In genomic region chr11:11667254-11667921, GRCm38 (mm10) we compare ENCODE assay signal across 21 mouse cellular contexts. TPM values are rescaled to one million over a fixed set of nuclear protein-coding genes. Genes with fewer than 3 reads are reported as not detected.
A peak's percentile ranks its signal among the peaks of the same experiment; 100 is the strongest.
DNase-seq lines count a peak whose midpoint lies in the region; ATAC-seq and TF ChIP-seq lines count a peak whose summit lies in the region.
"Had no signal": no experiment of that assay in that cellular context is flagged by ENCODE, and none has a peak within 500 bp of the region (broad histone marks: within the 10 kb centered on the region; RNA-seq: fewer than 3 reads in every experiment).

No protein-coding gene starts in this region.

- no peak for DNase-seq in liver, embryonic 13.5 days
- no peak for DNase-seq in liver
- DNase-seq in B cell, adult 2 months: peak; percentile 41 to 48
- DNase-seq in yolk sac, embryonic 10.5 days (ENCODE audit: low spot score): no peak
- no peak for DNase-seq in kidney, adult 2 months
- DNase-seq: adrenal gland, postnatal 25 days; gastrocnemius, postnatal 36 days; kidney, postnatal 10 days; lung, postnatal 14 days had no signal

- WGBS in liver, embryonic 13.5 days (ENCODE audit: insufficient replicate concordance): 57% methylated on average over 4 of the region's 4 CpGs
- WGBS in kidney, adult 2 months: 87% methylated on average over 4 of the region's 4 CpGs

- no peaks in the 10 kb centered on the region for H3K36me3 ChIP-seq in liver, embryonic 13.5 days
- H3K36me3 ChIP-seq in kidney, adult 2 months (ENCODE audit: control insufficient read depth, insufficient read depth, low read length): no peaks in the 10 kb centered on the region
- H3K36me3 ChIP-seq: heart, embryonic 12.5 days; hindbrain, embryonic 13.5 days; limb, embryonic 15.5 days; midbrain, embryonic 12.5 days had no signal

- no peaks in the 10 kb centered on the region for H3K27me3 ChIP-seq in liver, embryonic 13.5 days
- H3K27me3 ChIP-seq in kidney, adult 2 months (replicated peaks; ENCODE audit: control insufficient read depth, insufficient read depth, low read length): no peaks in the 10 kb centered on the region
- H3K27me3 ChIP-seq: heart, embryonic 12.5 days; hindbrain, embryonic 13.5 days; limb, embryonic 15.5 days; midbrain, embryonic 12.5 days had no signal

- H3K4me2 ChIP-seq in liver, embryonic 13.5 days: no peak overlapping the region
- H3K4me2 ChIP-seq: heart, embryonic 12.5 days; hindbrain, embryonic 13.5 days; limb, embryonic 15.5 days; midbrain, embryonic 12.5 days had no signal

- H3K9me3 ChIP-seq in liver, embryonic 13.5 days (replicated peaks): no peaks in the 10 kb centered on the region
- H3K9me3 ChIP-seq: heart, embryonic 12.5 days; hindbrain, embryonic 13.5 days; limb, embryonic 15.5 days; midbrain, embryonic 12.5 days had no signal

- ATAC-seq in liver, embryonic 13.5 days (ENCODE audit: low read depth): no peak
- ATAC-seq in common myeloid progenitor, adult 5-6 weeks (replicated peaks; ENCODE audit: low read depth, poor library complexity, severe bottlenecking): peak; percentile 75
- ATAC-seq in megakaryocyte progenitor cell, adult 5-6 weeks (replicated peaks; ENCODE audit: poor library complexity): peak; percentile 67
- ATAC-seq: intestine, postnatal 0 days had no signal

- H3K27ac ChIP-seq in liver, embryonic 13.5 days: 0 out of 2 replicates have a peak overlapping the region, but pooled peaks have one; percentile 13
- H3K27ac ChIP-seq in kidney, adult 2 months (ENCODE audit: insufficient read depth, low read depth, low read length): no peak overlapping the region
- H3K27ac ChIP-seq: hindbrain, embryonic 13.5 days; limb, embryonic 15.5 days; midbrain, embryonic 12.5 days had no signal

- H3K4me3 ChIP-seq in liver, embryonic 13.5 days (replicated peaks): no peak overlapping the region
- H3K4me3 ChIP-seq in kidney, adult 2 months (ENCODE audit: insufficient read depth, low read depth, low read length): no peak overlapping the region
- H3K4me3 ChIP-seq: heart, embryonic 12.5 days; hindbrain, embryonic 13.5 days; limb, embryonic 15.5 days; midbrain, embryonic 12.5 days; myocyte had no signal

- TF ChIP-seq CTCF in kidney, adult 2 months (conservative IDR thresholded peaks at IDR 0.05; ENCODE audit: insufficient read depth, insufficient read length, low read depth, low read length): no peak

- TF ChIP-seq POLR2A in kidney, adult 2 months (IDR thresholded peaks at IDR 0.05; ENCODE audit: low read depth, low read length): no peak

- no peaks in the 10 kb centered on the region for H3K4me1 ChIP-seq in liver, embryonic 13.5 days (replicated peaks)
- no peaks in the 10 kb centered on the region for H3K4me1 ChIP-seq in kidney, adult 2 months (ENCODE audit: control insufficient read depth, insufficient read depth, low read length)
- H3K4me1 ChIP-seq: heart, embryonic 12.5 days; hindbrain, embryonic 13.5 days; limb, embryonic 15.5 days; midbrain, embryonic 12.5 days had no signal

- H3K9ac ChIP-seq in liver, embryonic 13.5 days: no peak overlapping the region
- H3K9ac ChIP-seq: heart, embryonic 12.5 days; hindbrain, embryonic 13.5 days; limb, embryonic 15.5 days; midbrain, embryonic 12.5 days had no signal

RNA-seq across cellular contexts. Expression of gene Ikzf1, which starts 17.4 kb away (rescaled TPM):
- 28.3 and 44.6 TPM in 2 replicates for polyA plus RNA-seq in liver, embryonic 13.5 days (2015; fragmentation: Nextera tagmentation; extraction: Ambion mirVana)
- total RNA-seq in common myeloid progenitor, adult 5-6 weeks (2017): 197 and 213 TPM in 2 replicates
- total RNA-seq in megakaryocyte progenitor cell, adult 5-6 weeks (2015): 155 and 160 TPM in 2 replicates
- 58.3 and 84.0 TPM in 2 replicates for total RNA-seq in megakaryocyte progenitor cell, adult 5-6 weeks (2017)
- polyA plus RNA-seq in kidney, adult 2 months (2012; rRNA removed): 2.9 and 12.8 TPM in 2 replicates

RNA-seq across cellular contexts. Expression of gene 4930512M02Rik, which starts 39.8 kb away (rescaled TPM):
- polyA plus RNA-seq in liver, embryonic 13.5 days (2015; fragmentation: Nextera tagmentation; extraction: Ambion mirVana): not detected in 2 replicates
- total RNA-seq in common myeloid progenitor, adult 5-6 weeks (2017): not detected in 2 replicates
- total RNA-seq in megakaryocyte progenitor cell, adult 5-6 weeks (2015): not detected in 2 replicates
- total RNA-seq in megakaryocyte progenitor cell, adult 5-6 weeks (2017): not detected in 2 replicates
- not detected in 2 replicates for polyA plus RNA-seq in kidney, adult 2 months (2012; rRNA removed)
- total RNA-seq: adrenal gland, postnatal 25 days; gastrocnemius, postnatal 36 days; layer of hippocampus, postnatal 10 days; left cerebral cortex, postnatal 14 days had no signal
- polyA plus RNA-seq: embryonic facial prominence, embryonic 14.5 days; forebrain, embryonic 11.5 days; heart, embryonic 12.5 days; hindbrain, embryonic 13.5 days; intestine, postnatal 0 days; limb, embryonic 15.5 days; midbrain, embryonic 12.5 days; myocyte had no signal

Comparison
In these comparisons a context has a peak if more than half of its experiments do, and no peak if none do; other contexts are left out.
1. DNase-seq: peak in B cell, adult 2 months (2 of 2); none in liver, embryonic 13.5 days (single experiment), liver (single experiment), yolk sac, embryonic 10.5 days (single experiment) and kidney, adult 2 months (single experiment).